Mouse (Mus musculus): Measurements from ENCODE around the gene Gpn2.
A peak's percentile ranks its signal among the peaks of the same experiment; 100 is the strongest.

Gpn2 gene

GRCm38 (mm10) chr4:133584059-133584951 lies at the start of gene Gpn2:
Gene Gpn2 (plus strand): TSS chr4:133584362.
- DNase-seq (ENCODE audit: low spot score) = peak; percentile 71

GRCm38 (mm10) chr4:133536081-133536480 lies 48.1 kb upstream of the Gpn2 start:
- no peak for DNase-seq (ENCODE audit: low spot score)

- no peak for DNase-seq (ENCODE audit: low spot score)
Observed at GRCm38 (mm10) chr4:133536652-133537051, 47.5 kb upstream of the Gpn2 start.

- DNase-seq (ENCODE audit: low spot score) = peak; percentile 89
Observed at GRCm38 (mm10) chr4:133545272-133546231, 38.6 kb upstream of the Gpn2 start, which contains the start of gene Nudc. Gene Nudc (minus strand): TSS chr4:133545996.

- DNase-seq (ENCODE audit: low spot score) = no peak
Observed at GRCm38 (mm10) chr4:133552029-133552428, 32.1 kb upstream of the Gpn2 start.

GRCm38 (mm10) chr4:133552768-133553447 lies 31.3 kb upstream of the Gpn2 start, which contains the start of gene Nr0b2:
Gene Nr0b2 (plus strand): TSS chr4:133553376.
- DNase-seq (ENCODE audit: low spot score) = no peak

- DNase-seq (ENCODE audit: low spot score) = no peak
Observed at GRCm38 (mm10) chr4:133553448-133554330, 30.5 kb upstream of the Gpn2 start.

- no peak for DNase-seq (ENCODE audit: low spot score)
Observed at GRCm38 (mm10) chr4:133557041-133557717, 27.0 kb upstream of the Gpn2 start.

- no peak for DNase-seq (ENCODE audit: low spot score)
Observed at GRCm38 (mm10) chr4:133559846-133560245, 24.3 kb upstream of the Gpn2 start.

- no peak for DNase-seq (ENCODE audit: low spot score)
Observed at GRCm38 (mm10) chr4:133561622-133562021, 22.5 kb upstream of the Gpn2 start.

- no peak for DNase-seq (ENCODE audit: low spot score)
Observed at GRCm38 (mm10) chr4:133563123-133563571, 21.0 kb upstream of the Gpn2 start.

- no peak for DNase-seq (ENCODE audit: low spot score)
Observed at GRCm38 (mm10) chr4:133567251-133567650, 16.9 kb upstream of the Gpn2 start.

- DNase-seq (ENCODE audit: low spot score) = no peak
Observed at GRCm38 (mm10) chr4:133569291-133570065, 14.7 kb upstream of the Gpn2 start.

- no peak for DNase-seq (ENCODE audit: low spot score)
Observed at GRCm38 (mm10) chr4:133570066-133570466, 14.1 kb upstream of the Gpn2 start.

GRCm38 (mm10) chr4:133574070-133574842 lies 9.9 kb upstream of the Gpn2 start, which contains the start of gene Gpatch3:
Gene Gpatch3 (plus strand): TSS chr4:133574745.
- DNase-seq (ENCODE audit: low spot score) = peak; percentile 88

GRCm38 (mm10) chr4:133574843-133575202 lies 9.3 kb upstream of the Gpn2 start:
- DNase-seq (ENCODE audit: low spot score) = no peak

GRCm38 (mm10) chr4:133577983-133578382 lies 6.2 kb upstream of the Gpn2 start:
- no peak for DNase-seq (ENCODE audit: low spot score)

- DNase-seq (ENCODE audit: low spot score) = peak; percentile 13
Observed at GRCm38 (mm10) chr4:133583690-133584058, 488 bp upstream of the Gpn2 start.

- peak; percentile 59 for DNase-seq (ENCODE audit: low spot score)
Observed at GRCm38 (mm10) chr4:133592570-133592969, 8.4 kb downstream of the Gpn2 start.

Measured in urinary bladder, postnatal 25 days (tissue).